Comparison of ENCODE assay signal across 9 mouse cellular contexts in the genomic region with DNA sequence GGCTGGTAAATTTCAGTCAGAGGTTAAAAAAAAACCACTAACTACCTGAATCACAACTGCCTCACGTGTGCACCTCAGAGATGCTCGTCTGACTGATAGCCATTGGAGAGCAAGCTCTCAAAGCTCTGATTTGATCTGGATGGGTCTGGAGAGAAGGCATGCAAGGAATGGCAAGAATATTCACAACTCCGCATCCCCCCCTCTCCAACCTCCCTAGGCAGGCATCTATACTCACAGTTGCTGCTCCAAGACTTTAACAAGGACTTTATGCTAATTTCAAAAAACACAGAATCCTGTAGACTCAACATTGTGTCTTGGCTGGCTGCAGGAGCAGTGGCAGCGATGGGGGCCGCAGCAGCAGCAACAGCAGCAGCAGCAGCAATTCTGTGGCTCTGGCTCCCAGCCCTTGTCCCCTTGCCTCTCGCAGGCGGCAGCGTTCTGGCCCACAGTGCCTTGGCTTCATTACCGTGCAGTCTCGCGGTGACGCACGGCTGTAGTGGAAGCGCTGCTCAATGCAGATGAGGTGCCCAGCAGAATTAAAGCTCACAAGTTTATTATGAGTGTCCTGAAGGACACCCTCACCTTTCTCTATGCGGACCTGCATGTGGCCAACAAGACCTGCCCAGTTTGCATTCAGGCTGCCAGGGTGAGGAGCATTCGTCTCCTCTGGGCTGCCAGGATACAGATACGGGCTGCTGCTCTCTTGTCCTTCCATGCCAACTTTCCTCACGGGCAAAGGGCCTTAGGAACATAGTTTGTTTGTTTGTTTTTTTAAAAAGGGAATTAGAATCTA.
DNase-seq lines count a peak whose midpoint lies in the region; ATAC-seq and TF ChIP-seq lines count a peak whose summit lies in the region.
"Had no signal": no experiment of that assay in that cellular context is flagged by ENCODE, and none has a peak within 500 bp of the region (broad histone marks: within the 10 kb centered on the region; RNA-seq: fewer than 3 reads in every experiment).

No protein-coding gene starts in this region.

- no peak overlapping the region for H3K4me3 ChIP-seq in intestine, embryonic 15.5 days (replicated peaks)
- H3K4me3 ChIP-seq in intestine, postnatal 0 days (ENCODE audit: low read depth, low read length): no peak overlapping the region
- H3K4me3 ChIP-seq in forebrain, embryonic 14.5 days (ENCODE audit: low read depth, low read length): no peak overlapping the region
- no peak overlapping the region for H3K4me3 ChIP-seq in hindbrain, embryonic 14.5 days (replicated peaks; ENCODE audit: low read length)
- no peak overlapping the region for H3K4me3 ChIP-seq in midbrain, embryonic 14.5 days (replicated peaks; ENCODE audit: low read depth, low read length)
- no peak overlapping the region for H3K4me3 ChIP-seq in thymus, adult 2 months (ENCODE audit: control insufficient read depth, insufficient read depth, low read length)

- H3K4me1 ChIP-seq in intestine, embryonic 15.5 days (replicated peaks): peaks cover 11% of the 10 kb centered on the region
- H3K4me1 ChIP-seq in intestine, postnatal 0 days (replicated peaks; ENCODE audit: control insufficient read depth, insufficient read depth, low read length): no peaks in the 10 kb centered on the region
- peaks cover 31% of the 10 kb centered on the region for H3K4me1 ChIP-seq in forebrain, embryonic 14.5 days (ENCODE audit: control insufficient read depth, insufficient read depth, low read length)
- peaks cover 25% of the 10 kb centered on the region for H3K4me1 ChIP-seq in hindbrain, embryonic 14.5 days (replicated peaks; ENCODE audit: control insufficient read depth, insufficient read depth, low read length)
- H3K4me1 ChIP-seq in midbrain, embryonic 14.5 days (ENCODE audit: control insufficient read depth, insufficient read depth, low read length): peaks cover 27% of the 10 kb centered on the region
- H3K4me1 ChIP-seq in thymus, adult 2 months (replicated peaks; ENCODE audit: control insufficient read depth, insufficient read depth, low read length): no peaks in the 10 kb centered on the region

- no peak for TF ChIP-seq POLR2A in thymus, adult 2 months (IDR thresholded peaks at IDR 0.05; ENCODE audit: control insufficient read depth, extremely low read depth, insufficient read depth, low read length, poor library complexity)

- H3K27ac ChIP-seq in intestine, embryonic 15.5 days: no peak overlapping the region
- no peak overlapping the region for H3K27ac ChIP-seq in intestine, postnatal 0 days (ENCODE audit: low read depth, low read length)
- no peak overlapping the region; the same call in 1 of the 2 replicates for H3K27ac ChIP-seq in forebrain, embryonic 14.5 days (ENCODE audit: low read depth, low read length)
- peak overlapping the region; percentile 47 for H3K27ac ChIP-seq in hindbrain, embryonic 14.5 days
- H3K27ac ChIP-seq in midbrain, embryonic 14.5 days (replicated peaks; ENCODE audit: low read depth, low read length): peak overlapping the region; percentile 63; the same call in 1 of the 2 replicates
- no peak overlapping the region for H3K27ac ChIP-seq in thymus, adult 2 months (ENCODE audit: control insufficient read depth, insufficient read depth, low read length)
- H3K27ac ChIP-seq: macrophage had no signal

- DNase-seq in forebrain, embryonic 14.5 days (ENCODE audit: low spot score): peak; percentile 68
- DNase-seq in hindbrain, embryonic 14.5 days (ENCODE audit: low spot score): peak; percentile 58
- peak; percentile 66 for DNase-seq in midbrain, embryonic 14.5 days
- no peak for DNase-seq in adrenal gland, adult 2 months
- no peak for DNase-seq in testis, postnatal 14 days (ENCODE audit: low spot score)
- DNase-seq in thymus, adult 2 months: no peak

- H3K4me2 ChIP-seq in intestine, embryonic 15.5 days (replicated peaks): no peak overlapping the region
- H3K4me2 ChIP-seq in intestine, postnatal 0 days (replicated peaks; ENCODE audit: low read depth): no peak overlapping the region
- H3K4me2 ChIP-seq in forebrain, embryonic 14.5 days (ENCODE audit: low read length): 0 out of 2 replicates have a peak overlapping the region, but pooled peaks have one; percentile 1
- peak overlapping the region; percentile 34 for H3K4me2 ChIP-seq in hindbrain, embryonic 14.5 days (replicated peaks)
- H3K4me2 ChIP-seq in midbrain, embryonic 14.5 days (ENCODE audit: low read length): peak overlapping the region; percentile 28

- H3K36me3 ChIP-seq in intestine, embryonic 15.5 days: no peaks in the 10 kb centered on the region
- no peaks in the 10 kb centered on the region for H3K36me3 ChIP-seq in intestine, postnatal 0 days (ENCODE audit: control insufficient read depth, insufficient read depth)
- H3K36me3 ChIP-seq in forebrain, embryonic 14.5 days (ENCODE audit: control insufficient read depth, insufficient read depth, low read length): no peaks in the 10 kb centered on the region
- no peaks in the 10 kb centered on the region for H3K36me3 ChIP-seq in hindbrain, embryonic 14.5 days (replicated peaks; ENCODE audit: control insufficient read depth, insufficient read depth)
- no peaks in the 10 kb centered on the region for H3K36me3 ChIP-seq in midbrain, embryonic 14.5 days (ENCODE audit: control insufficient read depth, insufficient read depth, low read length)
- H3K36me3 ChIP-seq in thymus, adult 2 months (ENCODE audit: control insufficient read depth, insufficient read depth, low read length): no peaks in the 10 kb centered on the region

- no peak overlapping the region for H3K9ac ChIP-seq in intestine, embryonic 15.5 days
- H3K9ac ChIP-seq in intestine, postnatal 0 days (ENCODE audit: low read depth, low read length): no peak overlapping the region
- H3K9ac ChIP-seq in forebrain, embryonic 14.5 days (ENCODE audit: low read length): no peak overlapping the region
- H3K9ac ChIP-seq in hindbrain, embryonic 14.5 days: peak overlapping the region; percentile 28; the same call in 1 of the 2 replicates
- H3K9ac ChIP-seq in midbrain, embryonic 14.5 days (replicated peaks; ENCODE audit: low read length): no peak overlapping the region

- H3K9me3 ChIP-seq in intestine, embryonic 15.5 days: no peaks in the 10 kb centered on the region
- H3K9me3 ChIP-seq in intestine, postnatal 0 days (ENCODE audit: control insufficient read depth): no peaks in the 10 kb centered on the region
- H3K9me3 ChIP-seq in forebrain, embryonic 14.5 days (replicated peaks; ENCODE audit: control insufficient read depth, low read length): no peaks in the 10 kb centered on the region
- no peaks in the 10 kb centered on the region for H3K9me3 ChIP-seq in hindbrain, embryonic 14.5 days (ENCODE audit: control insufficient read depth, low read length)
- H3K9me3 ChIP-seq in midbrain, embryonic 14.5 days (ENCODE audit: control insufficient read depth, low read length): no peaks in the 10 kb centered on the region

- no peaks in the 10 kb centered on the region for H3K27me3 ChIP-seq in intestine, embryonic 15.5 days (replicated peaks)
- no peaks in the 10 kb centered on the region for H3K27me3 ChIP-seq in intestine, postnatal 0 days (replicated peaks; ENCODE audit: control insufficient read depth, insufficient read depth, low read length)
- H3K27me3 ChIP-seq in forebrain, embryonic 14.5 days (replicated peaks; ENCODE audit: control insufficient read depth, insufficient read depth, low read length): no peaks in the 10 kb centered on the region
- no peaks in the 10 kb centered on the region for H3K27me3 ChIP-seq in hindbrain, embryonic 14.5 days (ENCODE audit: control insufficient read depth, insufficient read depth, low read length)
- H3K27me3 ChIP-seq in midbrain, embryonic 14.5 days (ENCODE audit: control insufficient read depth, insufficient read depth, low read length): no peaks in the 10 kb centered on the region
- H3K27me3 ChIP-seq in thymus, adult 2 months (ENCODE audit: control insufficient read depth, insufficient read depth, low read length): no peaks in the 10 kb centered on the region

- ATAC-seq in intestine, embryonic 15.5 days: peak; percentile 40; the same call in 1 of the 2 replicates
- ATAC-seq in intestine, postnatal 0 days: no peak
- peak; percentile 55; the same call in 1 of the 2 replicates for ATAC-seq in forebrain, embryonic 14.5 days
- peak; percentile 61; the same call in 1 of the 2 replicates for ATAC-seq in hindbrain, embryonic 14.5 days (ENCODE audit: low FRiP score)
- ATAC-seq in midbrain, embryonic 14.5 days (ENCODE audit: low FRiP score, low TSS enrichment): peak; percentile 17; the same call in 1 of the 2 replicates

- WGBS in intestine, embryonic 15.5 days: 80% methylated on average over 18 of the region's 18 CpGs
- 79% methylated on average over 18 of the region's 18 CpGs for WGBS in intestine, postnatal 0 days
- 56% methylated on average over 18 of the region's 18 CpGs for WGBS in forebrain, embryonic 14.5 days
- 62% methylated on average over 18 of the region's 18 CpGs for WGBS in hindbrain, embryonic 14.5 days
- 60% methylated on average over 18 of the region's 18 CpGs for WGBS in midbrain, embryonic 14.5 days
- 96% methylated on average over 18 of the region's 18 CpGs for WGBS in thymus, adult 2 months

- no peak for TF ChIP-seq CTCF in intestine, postnatal 0 days (IDR thresholded peaks at IDR 0.05; ENCODE audit: low read depth)
- TF ChIP-seq CTCF in thymus, adult 2 months (IDR thresholded peaks at IDR 0.05; ENCODE audit: borderline replicate concordance, control insufficient read depth, extremely low read depth, insufficient read depth, low read length, poor library complexity): no peak

Comparison
In these comparisons a context has a peak if more than half of its experiments do, and no peak if none do; other contexts are left out.
1. H3K27ac ChIP-seq: peak in hindbrain, embryonic 14.5 days (single experiment) and midbrain, embryonic 14.5 days (single experiment); none in intestine, embryonic 15.5 days (single experiment), intestine, postnatal 0 days (single experiment), forebrain, embryonic 14.5 days (single experiment) and thymus, adult 2 months (single experiment).
2. H3K4me2 ChIP-seq: peak in forebrain, embryonic 14.5 days (single experiment), hindbrain, embryonic 14.5 days (single experiment) and midbrain, embryonic 14.5 days (single experiment); none in intestine, embryonic 15.5 days (single experiment) and intestine, postnatal 0 days (single experiment).
3. DNase-seq: peak in forebrain, embryonic 14.5 days (single experiment), hindbrain, embryonic 14.5 days (single experiment) and midbrain, embryonic 14.5 days (single experiment); none in adrenal gland, adult 2 months (single experiment), testis, postnatal 14 days (single experiment) and thymus, adult 2 months (single experiment).